Mouse (Mus musculus): ENCODE data around the gene Stk24. TPM values are rescaled to one million over a fixed set of nuclear protein-coding genes. Genes with fewer than 3 reads are reported as not detected.

Stk24 gene
- total and polyA plus RNA-seq, 3 experiments: 62.5 to 79.3 TPM; not detected in 1

DNA sequence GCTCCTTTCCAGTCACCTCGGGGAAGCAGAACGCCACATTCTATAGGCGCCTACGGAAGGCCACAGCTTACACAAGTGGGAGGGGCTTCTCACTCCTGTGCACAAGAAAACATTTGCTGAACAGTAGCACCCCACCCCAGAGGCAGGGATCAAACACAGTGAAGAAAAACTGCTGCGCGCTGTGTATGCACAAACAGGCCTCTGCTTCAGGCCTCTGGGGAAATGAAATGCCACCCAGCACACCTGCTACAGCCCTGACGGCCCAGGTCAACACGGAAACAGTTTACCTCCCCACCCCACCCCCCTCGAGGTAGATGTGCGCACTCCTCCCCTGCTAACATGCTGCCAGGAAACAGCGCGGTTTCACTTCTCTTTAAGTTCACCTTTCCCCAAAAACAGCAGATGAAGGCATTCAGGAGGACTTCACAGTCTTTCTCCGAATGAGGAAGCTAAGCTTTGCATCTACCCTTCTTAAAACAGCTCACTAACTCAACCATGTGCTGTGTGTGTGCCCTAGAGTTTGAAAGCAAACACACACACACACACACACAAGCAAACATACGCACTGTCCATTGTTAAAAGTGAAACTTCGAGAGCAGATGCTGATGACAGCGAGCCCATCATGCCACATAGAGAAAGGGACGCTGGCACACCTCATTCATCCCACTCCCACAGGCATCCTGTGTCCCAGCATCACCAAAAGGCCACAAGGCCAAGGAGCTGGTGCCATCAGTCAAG lies 13.7 kb downstream of the Stk24 start:
- Histone ChIP-seq H3K9me3 (replicated peaks; ENCODE audit: insufficient read depth, low read length) (no peaks in the 10 kb centered on the region), H3K9ac (ENCODE audit: control insufficient read depth, low read depth, low read length, poor library complexity, severe bottlenecking) (peak overlapping the region; percentile 66), H3K4me1 (ENCODE audit: control insufficient read depth in 1 of 2, insufficient read depth in 2 of 2, low read length in 2 of 2) (peaks cover 33 to 74% of the 10 kb centered on the region in 2 experiments), H3K36me3 (ENCODE audit: control insufficient read depth in 1 of 2, insufficient read depth in 2 of 2, low read length in 2 of 2) (peaks cover 0 to 65% of the 10 kb centered on the region in 2 experiments; a peak in 3 of 4 replicates), H3K27me3 (ENCODE audit: control insufficient read depth in 1 of 2, insufficient read depth in 2 of 2, low read length in 2 of 2) (no peaks in the 10 kb centered on the region), H3K79me2 (ENCODE audit: control insufficient read depth, insufficient read depth, low read length, poor library complexity) (peaks cover 89% of the 10 kb centered on the region), H3K27ac (ENCODE audit: control insufficient read depth, low read depth, low read length) (peak overlapping the region; percentile 91), H3K4me3 (ENCODE audit: control insufficient read depth in 1 of 2, insufficient read depth in 1 of 2, low read depth in 2 of 2, low read length in 2 of 2) (peak overlapping the region; percentile 29 to 40; a peak in 3 of 4 replicates)
- DNase-seq (ENCODE audit: low read depth, low spot score): peak; percentile 82
- TF ChIP-seq E2F4 (IDR thresholded peaks at IDR 0.05; ENCODE audit: borderline replicate concordance, low read depth, low read length): no peak
- TF ChIP-seq POLR2A (IDR thresholded peaks at IDR 0.05; ENCODE audit: control insufficient read depth in 1 of 2, insufficient read depth in 1 of 2, low read depth in 1 of 2, low read length in 2 of 2, poor library complexity in 1 of 2): no peak; a peak in 1 of 4 replicates
- peak; percentile 42; the same call in 1 of the 2 replicates for TF ChIP-seq ETS1 (IDR thresholded peaks at IDR 0.05; ENCODE audit: low read depth, low read length)
- no peak for TF ChIP-seq MYB (IDR thresholded peaks at IDR 0.05; ENCODE audit: low read depth, low read length)
- TF ChIP-seq BHLHE40 (IDR thresholded peaks at IDR 0.05; ENCODE audit: borderline replicate concordance, low read depth, low read length): no peak
- TF ChIP-seq HCFC1 (IDR thresholded peaks at IDR 0.05; ENCODE audit: low read depth, low read length): no peak
- no peak for TF ChIP-seq ZKSCAN1 (IDR thresholded peaks at IDR 0.05; ENCODE audit: low read depth, low read length)
- TF ChIP-seq MYC (IDR thresholded peaks at IDR 0.05; ENCODE audit: low read depth, low read length): peak; percentile 90
- no peak for TF ChIP-seq CHD2 (IDR thresholded peaks at IDR 0.05; ENCODE audit: low read length)
- TF ChIP-seq SIN3A (IDR thresholded peaks at IDR 0.05; ENCODE audit: low read length): peak; percentile 80
- TF ChIP-seq MXI1 (IDR thresholded peaks at IDR 0.05; ENCODE audit: low read depth, low read length): peak; percentile 71
- no peak for TF ChIP-seq POLR2AphosphoS2 (IDR thresholded peaks at IDR 0.05; ENCODE audit: low read length)
- TF ChIP-seq MAX (IDR thresholded peaks at IDR 0.05; ENCODE audit: low read length): peak; percentile 84
- no peak for TF ChIP-seq KAT2A (conservative IDR thresholded peaks at IDR 0.05; ENCODE audit: low read depth, low read length)
- TF ChIP-seq RAD21 (IDR thresholded peaks at IDR 0.05; ENCODE audit: low read depth, low read length): no peak
- TF ChIP-seq POLR2AphosphoS5 (IDR thresholded peaks at IDR 0.05; ENCODE audit: borderline replicate concordance, low read depth, low read length): no peak
- no peak for TF ChIP-seq ELF1 (IDR thresholded peaks at IDR 0.05; ENCODE audit: low read depth, low read length)
- no peak for TF ChIP-seq MEF2A (IDR thresholded peaks at IDR 0.05; ENCODE audit: extremely low read depth, insufficient replicate concordance, low read depth, low read length, poor library complexity, severe bottlenecking)
- no peak for TF ChIP-seq ZMIZ1 (IDR thresholded peaks at IDR 0.05; ENCODE audit: low read depth, low read length)
- TF ChIP-seq RCOR1 (IDR thresholded peaks at IDR 0.05; ENCODE audit: low read depth, low read length): no peak
- no peak for TF ChIP-seq CTCF (IDR thresholded peaks at IDR 0.05 in 2 of 3, conservative IDR thresholded peaks at IDR 0.05 in 1 of 3; ENCODE audit: control insufficient read depth in 1 of 3, insufficient read depth in 1 of 3, low read depth in 2 of 3, low read length in 3 of 3, poor library complexity in 1 of 3, severe bottlenecking in 1 of 3)
- TF ChIP-seq CHD1 (IDR thresholded peaks at IDR 0.05; ENCODE audit: low read depth, low read length): peak; percentile 65; the same call in 1 of the 2 replicates
- TF ChIP-seq ZNF384 (IDR thresholded peaks at IDR 0.05; ENCODE audit: low read depth, low read length): no peak
